Mouse (Mus musculus) C2C12 (cell line): ENCODE results near the gene Gm20388.

ENCODE experiments used
- CEBPB ChIP-seq: IDR thresholded peaks from one replicate; pipeline ENCODE4 v1.6.1; 2011; ENCODE audit warnings: low read depth, mild to moderate bottlenecking, control low read depth, moderate library complexity
- CTCF ChIP-seq: IDR thresholded peaks from one replicate; pipeline ENCODE4 v1.5.1; 2011; ENCODE audit not compliant: control insufficient read depth, insufficient read depth, insufficient read length
- MAX ChIP-seq: IDR thresholded peaks from one replicate; pipeline ENCODE4 v1.6.1; 2011; ENCODE audit warnings: mild to moderate bottlenecking, control low read depth
- MYOD1 ChIP-seq: IDR thresholded peaks from one replicate; pipeline ENCODE4 v1.6.1; 2011; ENCODE audit warnings: low read depth; ENCODE audit not compliant: control insufficient read depth, insufficient read length
- MYOG ChIP-seq: IDR thresholded peaks from one replicate; pipeline ENCODE4 v1.6.1; 2011; ENCODE audit not compliant: control insufficient read depth, insufficient read length; ENCODE audit errors: extremely low read depth
- USF1 ChIP-seq: IDR thresholded peaks from one replicate; pipeline ENCODE4 v1.6.1; 2011; ENCODE audit warnings: low read depth, mild to moderate bottlenecking, control low read depth, moderate library complexity

DNA sequence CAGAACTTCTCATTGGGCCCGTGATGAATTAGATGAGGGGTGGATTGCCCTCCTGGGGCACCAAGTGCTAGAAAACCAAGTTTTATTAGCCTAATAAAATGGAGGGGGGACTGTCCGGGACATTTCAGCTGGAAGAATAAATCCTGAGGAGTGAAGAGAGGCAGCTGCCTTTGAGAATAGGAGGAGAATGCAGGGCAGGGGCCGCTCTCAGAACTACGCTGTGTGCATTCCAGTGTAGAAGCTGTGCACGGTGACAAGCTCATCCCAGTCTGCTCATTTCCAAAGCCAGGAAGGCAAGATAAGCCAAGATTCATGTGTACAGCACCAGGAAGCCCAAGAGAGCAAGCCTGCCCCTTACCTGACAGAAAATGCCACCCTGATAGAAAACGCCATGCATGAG lies 1487.4 kb downstream of the Gm20388 start:
- TF ChIP-seq MYOD1 (no peak), MYOG (no peak), CTCF (no peak), USF1 (no peak), MAX (no peak), CEBPB (no peak)
